Mouse (Mus musculus): ENCODE data around the gene Tgfbr3.

Gene Tgfbr3

GRCm38 (mm10) chr5:107101684-107102083, 187.7 kb downstream of the Tgfbr3 start:
- DNase-seq, result no peak

- DNase-seq, result no peak
These were observed 188.3 kb downstream of the Tgfbr3 start for GRCm38 (mm10) chr5:107101135-107101534.

GRCm38 (mm10) chr5:107099634-107100033, 189.8 kb downstream of the Tgfbr3 start:
- peak; percentile 45 for DNase-seq

GRCm38 (mm10) chr5:107099076-107099475, 190.4 kb downstream of the Tgfbr3 start:
- DNase-seq, result peak; percentile 58

GRCm38 (mm10) chr5:107098007-107098406, 191.4 kb downstream of the Tgfbr3 start:
- no peak for DNase-seq

GRCm38 (mm10) chr5:107097314-107097713, 192.1 kb downstream of the Tgfbr3 start:
- DNase-seq, result no peak

- DNase-seq, result no peak
These were observed 195.2 kb downstream of the Tgfbr3 start for GRCm38 (mm10) chr5:107094233-107094632.

DNA sequence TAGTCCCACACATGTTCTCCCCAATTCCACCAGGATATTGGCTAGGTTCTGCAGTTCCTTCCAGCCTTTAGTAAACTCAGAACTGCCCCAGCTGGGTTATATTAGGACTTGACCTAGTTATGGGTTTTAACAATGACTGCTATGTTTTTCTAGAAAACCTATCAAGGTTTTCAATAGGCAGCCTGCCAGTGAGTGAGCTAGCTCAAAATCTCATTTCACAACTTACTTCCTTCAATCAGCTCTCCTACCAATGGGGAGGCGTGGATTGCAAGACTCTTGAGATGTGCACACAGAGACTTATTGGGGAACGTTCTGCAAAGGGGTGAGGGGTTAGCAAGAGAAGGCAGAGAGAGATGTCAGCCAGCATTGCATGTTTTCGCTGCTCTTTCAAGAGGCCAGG, 196.2 kb downstream of the Tgfbr3 start:
- no peak for DNase-seq

- DNase-seq, result no peak
These were observed 197.3 kb downstream of the Tgfbr3 start for GRCm38 (mm10) chr5:107092137-107092536.

DNA sequence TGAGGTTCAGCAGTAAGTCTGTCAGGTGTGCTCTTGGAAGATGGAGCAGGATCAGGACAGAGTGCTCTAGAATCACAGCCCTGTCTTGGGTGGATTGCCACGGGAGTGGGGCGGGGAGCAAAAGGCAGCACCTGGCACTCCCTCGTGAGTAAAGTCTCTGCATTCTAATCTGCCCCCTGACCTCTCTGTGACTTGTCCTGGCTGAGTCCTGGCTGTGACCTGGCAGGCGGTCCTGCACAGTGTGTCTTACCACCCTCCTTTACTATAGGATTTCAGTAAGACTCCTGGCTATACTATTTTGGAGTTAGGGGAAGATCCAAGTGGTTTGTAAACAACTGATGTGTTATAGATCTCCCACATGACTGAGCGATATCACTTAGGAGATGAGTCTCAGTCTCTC, 199.5 kb downstream of the Tgfbr3 start:
- no peak for DNase-seq

GRCm38 (mm10) chr5:107087829-107088808, 201.3 kb downstream of the Tgfbr3 start:
- DNase-seq, result no peak

- DNase-seq, result no peak
These were observed 202.1 kb downstream of the Tgfbr3 start for GRCm38 (mm10) chr5:107087291-107087690.

- DNase-seq, result no peak
These were observed 203.3 kb downstream of the Tgfbr3 start for GRCm38 (mm10) chr5:107086166-107086565.

- no peak for DNase-seq
These were observed 205.0 kb downstream of the Tgfbr3 start for GRCm38 (mm10) chr5:107084431-107084830.

GRCm38 (mm10) chr5:107082011-107082410, 207.4 kb downstream of the Tgfbr3 start:
- DNase-seq, result no peak

GRCm38 (mm10) chr5:107080986-107081624, 208.3 kb downstream of the Tgfbr3 start:
- no peak for DNase-seq

DNA sequence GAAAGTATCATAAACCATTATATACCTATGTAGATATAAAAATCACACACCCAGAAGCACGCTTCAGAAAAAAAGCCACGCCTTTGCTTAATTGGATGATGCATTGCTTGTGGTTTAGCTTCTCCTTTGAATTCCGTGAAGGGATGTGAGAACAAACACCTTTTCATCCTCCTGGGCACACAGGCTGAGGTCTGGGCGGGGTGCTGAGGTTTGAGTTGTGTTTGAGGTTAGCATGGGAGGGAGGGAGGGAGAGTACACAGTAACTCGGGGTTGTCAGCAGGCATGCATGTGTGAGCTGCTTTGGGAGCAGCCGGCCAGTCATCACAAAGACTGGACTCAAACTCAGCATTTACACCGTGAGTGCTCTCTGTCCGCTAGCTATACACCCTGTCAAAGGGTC, 209.5 kb downstream of the Tgfbr3 start:
- no peak for DNase-seq

- DNase-seq, result no peak
These were observed 210.2 kb downstream of the Tgfbr3 start for GRCm38 (mm10) chr5:107079146-107079638.

DNA sequence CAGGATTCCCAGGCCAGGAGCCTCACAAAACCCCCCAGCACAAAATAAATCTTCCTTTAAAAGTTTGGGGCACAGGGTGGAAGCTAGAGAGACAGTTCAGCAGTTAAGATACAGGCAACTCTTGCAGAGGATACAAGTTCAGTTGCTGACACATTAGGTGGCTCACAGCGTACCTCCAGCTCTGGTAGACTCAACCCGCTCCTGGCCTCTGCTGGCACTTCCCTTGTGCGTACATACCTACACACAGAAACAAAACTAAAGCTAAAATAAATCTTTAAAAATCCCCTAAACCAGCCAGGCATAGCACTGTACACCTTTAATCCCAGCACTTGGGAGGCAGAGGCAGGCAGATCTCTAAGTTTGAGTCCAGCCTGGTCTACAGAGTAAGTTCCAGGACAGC, 211.1 kb downstream of the Tgfbr3 start:
- DNase-seq, result no peak

- DNase-seq, result no peak
These were observed 211.5 kb downstream of the Tgfbr3 start for GRCm38 (mm10) chr5:107077900-107078299.

GRCm38 (mm10) chr5:107074980-107075583, 214.3 kb downstream of the Tgfbr3 start:
- DNase-seq, result no peak

DNA sequence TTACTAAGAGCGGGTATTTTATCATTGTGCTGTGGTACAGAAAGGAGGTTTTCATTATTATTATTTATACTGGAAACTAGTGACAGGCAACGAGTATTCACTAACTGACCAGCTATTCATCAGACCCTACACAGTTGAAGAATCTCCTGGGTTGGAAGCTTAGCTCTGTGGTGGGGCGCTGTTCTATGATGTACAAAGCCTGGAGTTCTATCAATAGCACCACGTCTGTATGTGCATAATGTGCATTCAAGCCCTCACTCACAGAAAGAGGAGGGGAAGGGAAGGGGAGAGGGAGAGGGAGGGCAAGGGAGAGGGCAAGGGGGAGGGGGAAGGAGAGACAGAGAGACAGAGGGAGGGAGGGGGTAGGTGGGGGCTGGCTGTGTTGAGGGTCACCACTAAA, 215.1 kb downstream of the Tgfbr3 start:
- DNase-seq, result no peak

GRCm38 (mm10) chr5:107073536-107073935, 215.9 kb downstream of the Tgfbr3 start:
- DNase-seq, result no peak
